ENCODE assay signal across 11 mouse cellular contexts in genomic region chr10:117021020-117021754, GRCm38 (mm10). TPM values are rescaled to one million over a fixed set of nuclear protein-coding genes. Genes with fewer than 3 reads are reported as not detected.
DNase-seq lines count a peak whose midpoint lies in the region; ATAC-seq lines count a peak whose summit lies in the region.
"Had no signal": no experiment of that assay in that cellular context is flagged by ENCODE, and none has a peak within 500 bp of the region (broad histone marks: within the 10 kb centered on the region; RNA-seq: fewer than 3 reads in every experiment).

No protein-coding gene starts in this region.

- no peaks in the 10 kb centered on the region for H3K36me3 ChIP-seq in forebrain, embryonic 12.5 days (replicated peaks)
- H3K36me3 ChIP-seq in forebrain, embryonic 11.5 days (ENCODE audit: control insufficient read depth, insufficient read depth, low read length): no peaks in the 10 kb centered on the region
- H3K36me3 ChIP-seq in embryonic facial prominence, embryonic 12.5 days: no peaks in the 10 kb centered on the region
- no peaks in the 10 kb centered on the region for H3K36me3 ChIP-seq in neural tube, embryonic 11.5 days (ENCODE audit: control insufficient read depth, insufficient read depth, low read length)

- no peak for DNase-seq in forebrain, embryonic 11.5 days (ENCODE audit: low spot score)
- peak; percentile 57 for DNase-seq in kidney, adult 18-20 months
- peak; percentile 58 for DNase-seq in neural tube, embryonic 11.5 days (ENCODE audit: low spot score)
- no peak for DNase-seq in adrenal gland, adult 2 months
- DNase-seq in ovary, adult 18-20 months (ENCODE audit: low spot score): no peak
- no peak for DNase-seq in adrenal gland, adult 8-10 months
- DNase-seq: lung, adult 2 months; right cerebral cortex, adult 18-20 months had no signal

- H3K4me3 ChIP-seq in forebrain, embryonic 12.5 days (replicated peaks): no peak overlapping the region
- no peak overlapping the region for H3K4me3 ChIP-seq in forebrain, embryonic 11.5 days (ENCODE audit: low read depth, low read length)
- H3K4me3 ChIP-seq in embryonic facial prominence, embryonic 12.5 days: no peak overlapping the region
- H3K4me3 ChIP-seq in neural tube, embryonic 11.5 days (ENCODE audit: low read depth, low read length): no peak overlapping the region
- H3K4me3 ChIP-seq: erythroblast, embryonic 14.5 days had no signal

- H3K9ac ChIP-seq in forebrain, embryonic 12.5 days: peak overlapping the region; percentile 7; the same call in 1 of the 2 replicates
- no peak overlapping the region for H3K9ac ChIP-seq in forebrain, embryonic 11.5 days (ENCODE audit: low read length)
- no peak overlapping the region for H3K9ac ChIP-seq in embryonic facial prominence, embryonic 12.5 days
- H3K9ac ChIP-seq in neural tube, embryonic 11.5 days (ENCODE audit: low read length): no peak overlapping the region

- no peaks in the 10 kb centered on the region for H3K9me3 ChIP-seq in forebrain, embryonic 12.5 days
- no peaks in the 10 kb centered on the region for H3K9me3 ChIP-seq in forebrain, embryonic 11.5 days (ENCODE audit: control insufficient read depth, low read length)
- no peaks in the 10 kb centered on the region for H3K9me3 ChIP-seq in embryonic facial prominence, embryonic 12.5 days
- no peaks in the 10 kb centered on the region for H3K9me3 ChIP-seq in neural tube, embryonic 11.5 days (ENCODE audit: control insufficient read depth, low read length)

- peaks cover 25% of the 10 kb centered on the region for H3K27me3 ChIP-seq in forebrain, embryonic 12.5 days
- peaks cover 4% of the 10 kb centered on the region; the same call in 1 of the 2 replicates for H3K27me3 ChIP-seq in forebrain, embryonic 11.5 days (ENCODE audit: control insufficient read depth, insufficient read depth, low read length)
- H3K27me3 ChIP-seq in embryonic facial prominence, embryonic 12.5 days: peaks cover 6% of the 10 kb centered on the region; the same call in 1 of the 2 replicates
- no peaks in the 10 kb centered on the region for H3K27me3 ChIP-seq in neural tube, embryonic 11.5 days (ENCODE audit: control insufficient read depth, insufficient read depth, low read length)

- 0 out of 2 replicates have a peak, but pooled peaks have one; percentile 41 for ATAC-seq in forebrain, embryonic 12.5 days (ENCODE audit: low FRiP score)
- ATAC-seq in forebrain, embryonic 11.5 days (replicated peaks; ENCODE audit: low FRiP score): no peak; the same call in 1 of the 2 replicates
- ATAC-seq in embryonic facial prominence, embryonic 12.5 days (ENCODE audit: insufficient number of reproducible peaks, insufficient read depth, low FRiP score, low TSS enrichment): peak; percentile 82; the same call in 1 of the 2 replicates
- peak; percentile 35; the same call in 1 of the 2 replicates for ATAC-seq in neural tube, embryonic 11.5 days (ENCODE audit: insufficient read depth, low FRiP score, low TSS enrichment)

- WGBS in forebrain, embryonic 12.5 days: 27% methylated on average over 21 of the region's 21 CpGs
- WGBS in forebrain, embryonic 11.5 days: 17% methylated on average over 21 of the region's 21 CpGs
- 10% methylated on average over 21 of the region's 21 CpGs for whole genome bisulfite sequencing in embryonic facial prominence, embryonic 12.5 days
- 22% methylated on average over 21 of the region's 21 CpGs for WGBS in neural tube, embryonic 11.5 days

- no peak overlapping the region for H3K27ac ChIP-seq in forebrain, embryonic 12.5 days
- H3K27ac ChIP-seq in forebrain, embryonic 11.5 days (ENCODE audit: low read depth, low read length): no peak overlapping the region
- H3K27ac ChIP-seq in embryonic facial prominence, embryonic 12.5 days: no peak overlapping the region
- no peak overlapping the region for H3K27ac ChIP-seq in neural tube, embryonic 11.5 days (ENCODE audit: low read depth, low read length)

- H3K4me2 ChIP-seq in forebrain, embryonic 12.5 days: no peak overlapping the region
- no peak overlapping the region for H3K4me2 ChIP-seq in forebrain, embryonic 11.5 days (ENCODE audit: low read depth, low read length, severe bottlenecking)
- peak overlapping the region; percentile 7; the same call in 1 of the 2 replicates for H3K4me2 ChIP-seq in embryonic facial prominence, embryonic 12.5 days (replicated peaks)
- H3K4me2 ChIP-seq in neural tube, embryonic 11.5 days (ENCODE audit: low read depth): peak overlapping the region; percentile 19; the same call in 1 of the 2 replicates

- H3K4me1 ChIP-seq in forebrain, embryonic 12.5 days: peaks cover 19% of the 10 kb centered on the region
- H3K4me1 ChIP-seq in forebrain, embryonic 11.5 days (replicated peaks; ENCODE audit: control insufficient read depth, insufficient read depth, low read length): peaks cover 5% of the 10 kb centered on the region; the same call in 1 of the 2 replicates
- peaks cover 17% of the 10 kb centered on the region for H3K4me1 ChIP-seq in embryonic facial prominence, embryonic 12.5 days
- H3K4me1 ChIP-seq in neural tube, embryonic 11.5 days (ENCODE audit: control insufficient read depth, insufficient read depth, low read length): 0 out of 2 replicates have a peak, but pooled peaks cover 9% of the 10 kb centered on the region

RNA-seq across cellular contexts. Expression of gene Lrrc10, which starts 24.0 kb away (rescaled TPM):
- not detected in 2 replicates for polyA plus RNA-seq in forebrain, embryonic 12.5 days (2016; fragmentation: Nextera tagmentation; extraction: Ambion mirVana)
- not detected in 2 replicates for polyA plus RNA-seq in forebrain, embryonic 11.5 days (2014; fragmentation: Nextera tagmentation; extraction: Ambion mirVana)
- not detected in 2 replicates for polyA plus RNA-seq in embryonic facial prominence, embryonic 12.5 days (2016; fragmentation: Nextera tagmentation; extraction: Ambion mirVana)
- not detected in 2 replicates for polyA plus RNA-seq in neural tube, embryonic 11.5 days (2014; fragmentation: Nextera tagmentation; extraction: Ambion mirVana)
- not detected for total RNA-seq in adrenal gland, adult 2 months (2021)
- polyA plus RNA-seq in adrenal gland, adult 2 months (2012; rRNA removed): not detected in 2 replicates
- not detected for total RNA-seq in adrenal gland, adult 8-10 months (2022)
- polyA plus RNA-seq: erythroblast, embryonic 14.5 days had no signal

RNA-seq across cellular contexts. Expression of gene Best3, which starts 35.1 kb away (rescaled TPM):
- 0.09 TPM in 1 of 2 replicates, not detected in the other for polyA plus RNA-seq in forebrain, embryonic 12.5 days (2016; fragmentation: Nextera tagmentation; extraction: Ambion mirVana)
- polyA plus RNA-seq in forebrain, embryonic 11.5 days (2014; fragmentation: Nextera tagmentation; extraction: Ambion mirVana): 0.09 and 0.15 TPM in 2 replicates
- 0.56 and 0.59 TPM in 2 replicates for polyA plus RNA-seq in embryonic facial prominence, embryonic 12.5 days (2016; fragmentation: Nextera tagmentation; extraction: Ambion mirVana)
- polyA plus RNA-seq in neural tube, embryonic 11.5 days (2014; fragmentation: Nextera tagmentation; extraction: Ambion mirVana): 0.34 and 0.50 TPM in 2 replicates
- under 1 TPM; 0.29 to 0.31 TPM for total RNA-seq in adrenal gland, adult 2 months (2021)
- polyA plus RNA-seq in adrenal gland, adult 2 months (2012; rRNA removed): 0.37 and 0.42 TPM in 2 replicates
- 1 to 10 TPM in 1 of 4 experiments, under 1 TPM in 3; 0.31 to 1.0 (median 0.69) TPM for total RNA-seq in adrenal gland, adult 8-10 months (2022)
- polyA plus RNA-seq: erythroblast, embryonic 14.5 days had no signal

RNA-seq across cellular contexts. Expression of gene Cct2, which starts 42.4 kb away (rescaled TPM):
- polyA plus RNA-seq in forebrain, embryonic 12.5 days (2016; fragmentation: Nextera tagmentation; extraction: Ambion mirVana): 263 and 274 TPM in 2 replicates
- 294 and 318 TPM in 2 replicates for polyA plus RNA-seq in forebrain, embryonic 11.5 days (2014; fragmentation: Nextera tagmentation; extraction: Ambion mirVana)
- polyA plus RNA-seq in embryonic facial prominence, embryonic 12.5 days (2016; fragmentation: Nextera tagmentation; extraction: Ambion mirVana): 251 and 257 TPM in 2 replicates
- 351 and 353 TPM in 2 replicates for polyA plus RNA-seq in neural tube, embryonic 11.5 days (2014; fragmentation: Nextera tagmentation; extraction: Ambion mirVana)
- 100 to 1,000 TPM; 217 to 230 TPM for total RNA-seq in adrenal gland, adult 2 months (2021)
- polyA plus RNA-seq in adrenal gland, adult 2 months (2012; rRNA removed): 17.6 and 21.5 TPM in 2 replicates
- 100 to 1,000 TPM; 184 to 239 (median 209) TPM for total RNA-seq in adrenal gland, adult 8-10 months (2022)

RNA-seq across cellular contexts. Expression of gene Gm10271, which starts 48.8 kb away (rescaled TPM):
- polyA plus RNA-seq in forebrain, embryonic 12.5 days (2016; fragmentation: Nextera tagmentation; extraction: Ambion mirVana): not detected in 2 replicates
- not detected in 2 replicates for polyA plus RNA-seq in forebrain, embryonic 11.5 days (2014; fragmentation: Nextera tagmentation; extraction: Ambion mirVana)
- polyA plus RNA-seq in embryonic facial prominence, embryonic 12.5 days (2016; fragmentation: Nextera tagmentation; extraction: Ambion mirVana): not detected in 2 replicates
- polyA plus RNA-seq in neural tube, embryonic 11.5 days (2014; fragmentation: Nextera tagmentation; extraction: Ambion mirVana): not detected in 2 replicates
- total RNA-seq in adrenal gland, adult 2 months (2021): not detected
- not detected in 2 replicates for polyA plus RNA-seq in adrenal gland, adult 2 months (2012; rRNA removed)
- total RNA-seq in adrenal gland, adult 8-10 months (2022): not detected
- polyA plus RNA-seq: erythroblast, embryonic 14.5 days; lung, adult 2 months had no signal

Comparison
In these comparisons a context has a peak if more than half of its experiments do, and no peak if none do; other contexts are left out.
1. H3K4me2 ChIP-seq: peak in embryonic facial prominence, embryonic 12.5 days (single experiment) and neural tube, embryonic 11.5 days (single experiment); none in forebrain, embryonic 12.5 days (single experiment) and forebrain, embryonic 11.5 days (single experiment).
2. DNase-seq: peak in kidney, adult 18-20 months (single experiment) and neural tube, embryonic 11.5 days (single experiment); none in forebrain, embryonic 11.5 days (single experiment), adrenal gland, adult 2 months (single experiment), ovary, adult 18-20 months (single experiment) and adrenal gland, adult 8-10 months (single experiment).
3. RNA of gene Cct2, which starts 42.4 kb away (polyA plus RNA-seq): 351 to 353 TPM in neural tube, embryonic 11.5 days, 294 to 318 TPM in forebrain, embryonic 11.5 days, 263 to 274 TPM in forebrain, embryonic 12.5 days and 251 to 257 TPM in embryonic facial prominence, embryonic 12.5 days; 17.6 to 21.5 TPM in adrenal gland, adult 2 months; every median in the first group is over 10 times any median in the second.